Mouse (Mus musculus): Measurements from ENCODE around the gene Dnah12. TPM values are rescaled to one million over a fixed set of nuclear protein-coding genes. Genes with fewer than 3 reads are reported as not detected.
"Not testable (repeated sequence)": the region's sequence is repeated elsewhere in the genome, so short reads cannot be mapped to it uniquely, and the experiment has no call there.

Gene Dnah12
- polyA plus RNA-seq, 1 experiment: not detected

- Histone ChIP-seq H3K36me3 (ENCODE audit: control insufficient read depth, insufficient read depth, low read length) (no peaks in the 10 kb centered on the region), H3K4me1 (ENCODE audit: control insufficient read depth, insufficient read depth, insufficient read length, low read length) (no peaks in the 10 kb centered on the region), H3K27ac (ENCODE audit: insufficient read depth, low read depth, low read length) (no peak overlapping the region), H3K4me3 (ENCODE audit: low read depth, low read length) (no peak overlapping the region), H3K27me3 (ENCODE audit: control insufficient read depth, insufficient read depth, low read length) (no peaks in the 10 kb centered on the region)
- 49% methylated on average over 12 of the region's 12 CpGs for WGBS
- no peak for TF ChIP-seq CTCF (IDR thresholded peaks at IDR 0.05; ENCODE audit: extremely low read depth, insufficient read length, insufficient replicate concordance, low read depth, low read length)
- TF ChIP-seq POLR2A (IDR thresholded peaks at IDR 0.05; ENCODE audit: low read depth, low read length): no peak
Observed at GRCm38 (mm10) chr14:26675371-26675770, 17.7 kb upstream of the Dnah12 start.

GRCm38 (mm10) chr14:26675791-26676190 lies 17.3 kb upstream of the Dnah12 start:
- Histone ChIP-seq H3K36me3 (ENCODE audit: control insufficient read depth, insufficient read depth, low read length) (no peaks in the 10 kb centered on the region), H3K4me1 (ENCODE audit: control insufficient read depth, insufficient read depth, insufficient read length, low read length) (no peaks in the 10 kb centered on the region), H3K4me3 (ENCODE audit: low read depth, low read length) (no peak overlapping the region), H3K27me3 (ENCODE audit: control insufficient read depth, insufficient read depth, low read length) (no peaks in the 10 kb centered on the region), H3K27ac (ENCODE audit: insufficient read depth, low read depth, low read length) (no peak overlapping the region)
- WGBS: 82% methylated on average over 5 of the region's 5 CpGs
- TF ChIP-seq CTCF (IDR thresholded peaks at IDR 0.05; ENCODE audit: extremely low read depth, insufficient read length, insufficient replicate concordance, low read depth, low read length) (no peak), POLR2A (IDR thresholded peaks at IDR 0.05; ENCODE audit: low read depth, low read length) (no peak)

- Histone ChIP-seq H3K27me3 (ENCODE audit: control insufficient read depth, insufficient read depth, low read length) (no peaks in the 10 kb centered on the region), H3K4me1 (ENCODE audit: control insufficient read depth, insufficient read depth, insufficient read length, low read length) (no peaks in the 10 kb centered on the region), H3K4me3 (ENCODE audit: low read depth, low read length) (no peak overlapping the region), H3K36me3 (ENCODE audit: control insufficient read depth, insufficient read depth, low read length) (no peaks in the 10 kb centered on the region), H3K27ac (ENCODE audit: insufficient read depth, low read depth, low read length) (no peak overlapping the region)
- 57% methylated on average over 2 of the region's 2 CpGs for WGBS
- no peak for TF ChIP-seq CTCF (IDR thresholded peaks at IDR 0.05; ENCODE audit: extremely low read depth, insufficient read length, insufficient replicate concordance, low read depth, low read length)
Observed at GRCm38 (mm10) chr14:26690727-26691126, 2.3 kb upstream of the Dnah12 start.

- H3K36me3 ChIP-seq (ENCODE audit: control insufficient read depth, insufficient read depth, low read length): no peaks in the 10 kb centered on the region
- no peaks in the 10 kb centered on the region for H3K4me1 ChIP-seq (ENCODE audit: control insufficient read depth, insufficient read depth, insufficient read length, low read length)
- no peaks in the 10 kb centered on the region for H3K27me3 ChIP-seq (ENCODE audit: control insufficient read depth, insufficient read depth, low read length)
- H3K4me3 ChIP-seq (ENCODE audit: low read depth, low read length): no peak overlapping the region
- no peak overlapping the region for H3K27ac ChIP-seq (ENCODE audit: insufficient read depth, low read depth, low read length)
- WGBS: 35% methylated on average over 2 of the region's 2 CpGs
- no peak for TF ChIP-seq POLR2A (IDR thresholded peaks at IDR 0.05; ENCODE audit: low read depth, low read length)
- TF ChIP-seq CTCF (IDR thresholded peaks at IDR 0.05; ENCODE audit: extremely low read depth, insufficient read length, insufficient replicate concordance, low read depth, low read length): no peak
Observed at GRCm38 (mm10) chr14:26691363-26691762, 1.7 kb upstream of the Dnah12 start.

GRCm38 (mm10) chr14:26697912-26698311 lies 4.8 kb downstream of the Dnah12 start:
- no peaks in the 10 kb centered on the region for H3K36me3 ChIP-seq (ENCODE audit: control insufficient read depth, insufficient read depth, low read length)
- no peaks in the 10 kb centered on the region for H3K4me1 ChIP-seq (ENCODE audit: control insufficient read depth, insufficient read depth, insufficient read length, low read length)
- H3K4me3 ChIP-seq (ENCODE audit: low read depth, low read length): no peak overlapping the region
- H3K27ac ChIP-seq (ENCODE audit: insufficient read depth, low read depth, low read length): no peak overlapping the region
- TF ChIP-seq POLR2A (IDR thresholded peaks at IDR 0.05; ENCODE audit: low read depth, low read length): no peak
- no peak for TF ChIP-seq CTCF (IDR thresholded peaks at IDR 0.05; ENCODE audit: extremely low read depth, insufficient read length, insufficient replicate concordance, low read depth, low read length)
- no peaks in the 10 kb centered on the region for H3K27me3 ChIP-seq (ENCODE audit: control insufficient read depth, insufficient read depth, low read length)

GRCm38 (mm10) chr14:26705246-26705645 lies 12.2 kb downstream of the Dnah12 start:
- H3K4me3 ChIP-seq (ENCODE audit: low read depth, low read length); H3K27ac ChIP-seq (ENCODE audit: insufficient read depth, low read depth, low read length); H3K4me1 ChIP-seq (ENCODE audit: control insufficient read depth, insufficient read depth, insufficient read length, low read length); H3K36me3 ChIP-seq (ENCODE audit: control insufficient read depth, insufficient read depth, low read length); H3K27me3 ChIP-seq (ENCODE audit: control insufficient read depth, insufficient read depth, low read length): not testable (repeated sequence)
- 86% methylated on average over 5 of the region's 5 CpGs for WGBS

GRCm38 (mm10) chr14:26719696-26720095 lies 26.6 kb downstream of the Dnah12 start:
- H3K4me3 ChIP-seq (ENCODE audit: low read depth, low read length); H3K27me3 ChIP-seq (ENCODE audit: control insufficient read depth, insufficient read depth, low read length); H3K36me3 ChIP-seq (ENCODE audit: control insufficient read depth, insufficient read depth, low read length); H3K4me1 ChIP-seq (ENCODE audit: control insufficient read depth, insufficient read depth, insufficient read length, low read length); H3K27ac ChIP-seq (ENCODE audit: insufficient read depth, low read depth, low read length): not testable (repeated sequence)
- WGBS: 27% methylated on average over 2 of the region's 2 CpGs

GRCm38 (mm10) chr14:26724898-26725297 lies 31.8 kb downstream of the Dnah12 start:
- TF ChIP-seq CTCF (IDR thresholded peaks at IDR 0.05; ENCODE audit: extremely low read depth, insufficient read length, insufficient replicate concordance, low read depth, low read length) (no peak), POLR2A (IDR thresholded peaks at IDR 0.05; ENCODE audit: low read depth, low read length) (no peak)
- no peaks in the 10 kb centered on the region for H3K4me1 ChIP-seq (ENCODE audit: control insufficient read depth, insufficient read depth, insufficient read length, low read length)
- WGBS: 78% methylated on average over 3 of the region's 3 CpGs
- H3K27ac ChIP-seq (ENCODE audit: insufficient read depth, low read depth, low read length): no peak overlapping the region
- H3K4me3 ChIP-seq (ENCODE audit: low read depth, low read length): no peak overlapping the region
- no peaks in the 10 kb centered on the region for H3K36me3 ChIP-seq (ENCODE audit: control insufficient read depth, insufficient read depth, low read length)
- H3K27me3 ChIP-seq (ENCODE audit: control insufficient read depth, insufficient read depth, low read length): no peaks in the 10 kb centered on the region; the same call in 1 of the 2 replicates

Measured in small intestine, adult 2 months (tissue).